Mouse (Mus musculus): ENCODE measurements at regions not wholly inside any gene's neighbourhood (a gene's known extent, or its start where the extent isn't known, plus 50 kb on each side); places are given as distances from the start of the nearest gene placed in this dataset.
"Not testable (repeated sequence)": the region's sequence is repeated elsewhere in the genome, so short reads cannot be mapped to it uniquely, and the experiment has no call there.

GRCm38 (mm10) chr4:71431245-71431929 is 326.4 kb downstream of the Gm11232 start:
- no peak for DNase-seq (ENCODE audit: inconsistent age in 2 of 2, low spot score in 1 of 2)

DNA sequence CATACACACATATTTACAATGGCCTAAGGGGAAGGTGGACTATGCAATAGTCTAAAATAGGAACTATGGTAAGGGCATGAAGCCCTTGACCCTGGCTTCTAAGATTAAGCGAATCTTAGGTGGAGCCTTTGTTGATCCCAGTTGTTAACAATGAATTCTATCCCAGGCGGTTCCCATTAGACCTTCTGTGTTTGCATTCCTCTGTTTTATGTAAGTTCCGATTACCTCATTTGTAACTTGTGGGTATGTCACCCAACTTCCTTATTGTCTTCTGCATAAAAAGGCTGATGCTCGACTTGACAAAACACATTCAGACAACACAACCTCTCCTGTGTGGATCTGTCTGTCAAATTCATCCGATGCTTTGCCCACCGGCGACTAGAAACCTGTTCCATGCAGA is 335.6 kb downstream of the Gm11232 start:
- DNase-seq (ENCODE audit: inconsistent age in 2 of 2, low spot score in 1 of 2): not testable (repeated sequence)

GRCm38 (mm10) chr4:71409867-71410266 is 347.9 kb downstream of the Gm11232 start:
- DNase-seq (ENCODE audit: inconsistent age in 2 of 2, low spot score in 1 of 2): no peak

DNA sequence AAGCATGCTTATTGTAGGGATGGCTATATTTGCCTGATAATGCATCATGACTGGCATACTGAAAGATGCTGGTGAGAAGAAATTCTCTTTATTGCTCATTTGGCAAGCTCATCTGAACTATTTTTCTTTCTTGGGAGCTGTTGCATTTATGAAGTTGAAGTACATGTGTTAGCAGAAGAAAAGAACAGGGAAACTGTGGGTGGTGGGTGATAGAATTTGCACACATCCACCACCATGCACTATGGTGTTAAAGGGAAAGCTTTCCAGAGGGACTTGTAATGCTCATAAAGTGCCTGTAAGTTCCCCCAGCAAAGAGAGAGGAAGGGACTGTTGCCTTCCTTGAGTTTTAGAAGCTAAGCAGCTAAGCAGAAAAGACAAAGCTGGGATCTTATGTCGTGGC is 367.3 kb downstream of the Gm11232 start:
- DNase-seq (ENCODE audit: inconsistent age in 2 of 2, low spot score in 1 of 2): no peak

DNA sequence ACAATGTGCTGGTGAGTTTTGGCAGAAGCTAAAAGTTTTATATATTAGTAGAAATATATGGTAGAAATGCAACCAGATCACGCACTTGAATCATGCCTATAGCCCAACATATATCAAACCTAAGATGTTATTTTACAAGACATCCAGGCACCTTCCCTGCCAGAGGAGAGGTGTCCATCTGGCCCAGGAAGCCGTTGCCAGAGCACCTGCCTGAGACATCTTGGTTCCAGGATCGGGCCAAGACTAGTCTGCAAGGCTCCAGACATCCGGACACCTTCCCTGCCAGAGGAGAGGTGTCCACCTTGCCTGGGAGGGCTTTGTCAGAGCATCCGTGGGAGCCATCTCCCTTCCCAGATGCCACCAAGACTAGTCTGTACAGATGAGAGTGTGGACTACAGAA is 388.5 kb downstream of the Gm11232 start:
- DNase-seq (ENCODE audit: inconsistent age in 2 of 2, low spot score in 1 of 2): no peak

- no peak for DNase-seq (ENCODE audit: inconsistent age in 2 of 2, low spot score in 1 of 2)
These were observed 394.0 kb downstream of the Gm11232 start for GRCm38 (mm10) chr4:71363761-71364160.

DNA sequence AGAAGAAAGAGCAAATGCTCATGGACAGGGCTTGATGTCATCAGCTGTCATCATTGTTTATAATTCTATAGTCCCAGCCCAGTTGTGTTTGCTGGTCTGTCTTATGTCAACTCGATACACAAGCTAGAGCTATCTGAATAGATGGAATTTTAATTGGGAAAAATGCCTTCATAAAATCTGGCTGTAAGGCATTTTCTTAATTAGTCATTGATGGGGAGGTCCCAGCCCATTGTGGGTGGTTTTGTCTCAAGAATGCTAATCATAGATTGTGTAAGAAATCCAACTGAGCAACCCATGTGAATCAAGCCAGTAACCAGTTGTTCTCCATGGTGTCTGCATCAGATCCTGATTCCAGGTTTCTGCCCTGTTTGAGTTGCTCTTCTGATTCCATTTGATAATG is 400.1 kb downstream of the Gm11232 start:
- no peak for DNase-seq (ENCODE audit: inconsistent age in 2 of 2, low spot score in 1 of 2)

DNA sequence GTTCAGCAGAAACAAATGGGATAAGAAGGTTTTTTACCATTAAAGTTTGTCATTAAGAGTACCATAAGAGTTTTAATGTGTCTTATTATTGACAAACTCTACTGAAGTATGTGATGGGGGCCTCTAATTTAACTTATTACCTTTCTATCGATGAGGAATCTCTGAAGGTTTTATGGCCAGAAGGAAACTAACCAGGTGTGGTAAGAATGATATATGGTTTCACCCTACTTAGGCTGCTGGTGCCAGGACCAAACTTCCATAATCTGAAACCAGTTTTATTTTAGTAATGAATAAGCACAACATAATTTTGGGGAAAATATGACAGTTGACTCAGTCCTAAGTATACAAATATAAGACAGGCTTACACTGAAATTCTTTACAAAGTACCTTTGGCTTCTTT is 401.1 kb downstream of the Gm11232 start:
- no peak for DNase-seq (ENCODE audit: inconsistent age in 2 of 2, low spot score in 1 of 2)

GRCm38 (mm10) chr4:71356310-71356709 is 401.5 kb downstream of the Gm11232 start:
- no peak for DNase-seq (ENCODE audit: inconsistent age in 2 of 2, low spot score in 1 of 2)

- no peak for DNase-seq (ENCODE audit: inconsistent age in 2 of 2, low spot score in 1 of 2)
These were observed 405.9 kb downstream of the Gm11232 start for GRCm38 (mm10) chr4:71351880-71352279.

DNA sequence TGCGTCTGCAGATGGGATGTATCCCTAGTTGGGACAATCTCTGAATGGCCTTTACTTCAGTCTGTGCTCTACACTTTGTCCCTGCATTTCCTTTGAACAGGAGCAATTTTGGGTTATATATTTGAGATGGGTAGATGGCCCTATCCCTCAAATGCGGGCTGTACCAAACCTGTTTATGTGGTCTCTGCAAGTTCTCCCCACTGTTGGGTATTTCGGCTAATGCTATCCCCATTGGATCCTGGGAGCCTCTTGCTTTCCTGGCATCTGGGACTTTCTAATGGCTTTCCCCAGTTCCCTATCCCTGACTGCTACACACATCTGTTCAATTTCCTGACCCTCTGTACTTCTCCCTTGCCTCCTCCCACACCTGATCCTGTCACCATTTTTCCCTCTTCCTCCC is 414.7 kb downstream of the Gm11232 start:
- no peak for DNase-seq (ENCODE audit: inconsistent age in 2 of 2, low spot score in 1 of 2)

- DNase-seq (ENCODE audit: inconsistent age in 2 of 2, low spot score in 1 of 2): no peak
These were observed 419.2 kb downstream of the Gm11232 start for GRCm38 (mm10) chr4:71338582-71338981.

DNA sequence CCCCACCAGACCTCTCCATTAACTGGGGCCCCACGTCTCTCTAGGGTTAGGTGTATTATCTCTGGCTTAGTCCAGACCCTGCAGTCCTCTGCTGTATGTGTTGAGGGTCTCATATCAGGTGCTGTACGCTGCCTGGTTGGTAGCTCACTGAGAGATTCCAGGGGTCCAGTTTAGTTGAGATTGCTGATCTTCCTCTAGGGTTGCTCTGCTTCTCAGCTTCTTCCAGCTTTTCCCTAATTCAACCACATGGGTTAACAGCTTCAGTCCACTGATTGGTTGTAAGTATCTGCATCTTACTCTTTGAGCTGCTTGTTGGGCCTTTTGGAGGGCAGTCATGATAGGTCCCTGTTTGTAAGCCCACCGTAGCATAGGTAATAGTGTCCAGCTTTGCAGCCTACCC is 425.1 kb downstream of the Gm11232 start:
- no peak for DNase-seq (ENCODE audit: inconsistent age in 2 of 2, low spot score in 1 of 2)

DNA sequence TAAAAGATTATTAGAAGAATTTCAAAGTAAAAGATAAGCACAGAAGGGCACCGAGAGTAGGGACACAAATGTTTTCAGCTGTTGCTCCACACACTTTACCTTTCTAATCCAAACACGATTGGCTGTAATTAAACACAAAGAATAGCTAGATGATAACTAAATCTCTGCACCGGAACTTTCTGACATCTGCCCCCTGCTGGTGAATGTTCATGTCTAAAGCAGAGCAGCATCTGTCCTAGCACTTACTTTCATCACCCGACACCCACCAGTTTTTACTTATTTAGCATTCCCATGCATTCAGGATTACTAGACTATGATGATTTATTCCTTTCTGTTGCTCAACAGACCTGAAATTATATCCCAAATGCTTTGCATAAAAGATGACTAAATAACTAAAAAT is 425.7 kb downstream of the Gm11232 start:
- peak; percentile 10 to 78 for DNase-seq (ENCODE audit: inconsistent age in 2 of 2, low spot score in 1 of 2)

GRCm38 (mm10) chr4:71316605-71317004 is 441.2 kb downstream of the Gm11232 start:
- no peak for DNase-seq (ENCODE audit: inconsistent age in 2 of 2, low spot score in 1 of 2)

GRCm38 (mm10) chr4:71307176-71307612 is 450.6 kb downstream of the Gm11232 start:
- DNase-seq (ENCODE audit: inconsistent age in 2 of 2, low spot score in 1 of 2): no peak

- no peak for DNase-seq (ENCODE audit: inconsistent age in 2 of 2, low spot score in 1 of 2)
These were observed 451.1 kb downstream of the Gm11232 start for GRCm38 (mm10) chr4:71306690-71307089.

DNA sequence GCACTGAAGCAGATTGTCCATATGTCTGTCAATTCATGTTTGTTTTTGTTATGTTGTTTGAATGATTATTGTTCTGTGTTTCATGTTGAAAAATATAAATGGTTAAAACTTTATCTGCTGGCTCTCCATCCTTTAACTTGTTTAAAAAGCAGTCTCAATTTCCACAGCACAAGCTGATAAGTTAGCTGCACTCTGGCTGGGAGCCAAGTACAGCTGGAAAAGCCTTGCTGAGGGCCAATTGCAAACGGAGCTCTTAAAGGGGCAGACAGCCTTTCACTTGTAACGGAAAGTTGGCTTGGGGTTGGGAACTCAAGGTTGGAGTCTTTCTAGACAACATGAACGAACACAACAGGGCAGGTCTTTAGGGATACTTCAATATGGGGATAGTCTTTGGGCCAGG is 462.0 kb downstream of the Gm11232 start:
- peak in 1 of 2 experiments; percentile 27 for DNase-seq (ENCODE audit: inconsistent age in 2 of 2, low spot score in 1 of 2)

DNA sequence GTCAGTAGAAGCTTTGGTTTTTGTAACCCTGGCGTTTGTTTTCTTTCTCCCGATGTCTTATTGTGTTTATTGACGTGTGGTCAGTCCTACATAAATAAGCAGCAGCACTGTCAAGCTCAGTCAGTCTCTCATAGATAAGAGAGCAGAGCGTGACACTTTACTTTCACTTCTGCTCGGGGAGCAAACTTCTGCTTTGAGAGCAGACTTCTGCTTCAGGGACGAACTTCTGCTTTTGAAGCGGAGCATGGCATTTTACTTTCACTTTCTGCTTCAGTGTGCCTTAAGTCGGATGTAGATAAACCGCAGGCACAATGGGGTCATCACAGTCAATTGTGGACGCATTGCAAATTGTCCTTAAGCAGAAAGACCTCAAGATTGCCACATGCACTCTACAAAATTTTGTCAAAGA is 466.0 kb downstream of the Gm11232 start:
- DNase-seq (ENCODE audit: inconsistent age in 2 of 2, low spot score in 1 of 2): peak; percentile 22 to 76

- peak; percentile 31 to 61 for DNase-seq (ENCODE audit: inconsistent age in 2 of 2, low spot score in 1 of 2)
These were observed 466.5 kb downstream of the Gm11232 start for GRCm38 (mm10) chr4:71291111-71291740.

DNA sequence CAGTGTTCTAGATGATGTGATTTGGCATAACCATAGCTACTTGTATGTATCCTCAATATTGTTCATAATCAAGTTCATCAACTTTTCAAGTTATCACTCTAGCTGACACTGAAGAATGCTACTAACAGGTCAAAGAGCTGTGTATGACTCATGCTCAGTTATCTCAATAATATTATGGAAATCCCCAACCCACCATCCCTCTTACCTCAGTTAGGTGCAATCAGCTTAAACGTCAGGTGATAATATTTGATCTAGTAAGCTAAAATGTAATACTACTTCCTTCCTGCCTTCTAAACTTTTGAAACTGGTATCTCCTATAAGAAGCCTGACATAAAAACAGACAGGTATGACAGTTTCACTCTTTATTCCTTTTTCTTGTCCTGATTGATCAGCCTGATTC is 474.6 kb downstream of the Gm11232 start:
- DNase-seq (ENCODE audit: inconsistent age in 2 of 2, low spot score in 1 of 2): no peak

DNA sequence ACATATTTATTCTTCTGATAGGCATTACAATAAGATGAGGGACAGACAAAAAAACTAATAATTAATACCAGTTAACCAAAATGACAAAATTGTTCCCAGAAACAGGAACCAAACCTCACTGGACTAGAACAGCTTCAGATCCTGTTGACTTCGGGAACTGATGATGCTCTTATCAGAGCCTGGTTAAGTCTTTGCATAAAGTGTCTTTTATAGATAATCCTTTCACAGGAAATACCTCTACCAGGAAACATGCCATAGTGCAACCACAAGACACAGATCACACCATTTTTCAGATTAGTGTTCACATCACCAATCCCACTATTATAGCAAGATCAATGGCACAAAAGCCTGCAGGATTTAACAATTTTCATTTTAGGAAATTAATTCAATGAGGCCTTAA is 478.1 kb downstream of the Gm11232 start:
- no peak for DNase-seq (ENCODE audit: inconsistent age in 2 of 2, low spot score in 1 of 2)

- no peak for DNase-seq (ENCODE audit: inconsistent age in 2 of 2, low spot score in 1 of 2)
These were observed 497.9 kb downstream of the Gm11232 start for GRCm38 (mm10) chr4:71259897-71260296.

Measured in adrenal gland, adult (tissue).